Mouse (Mus musculus) erythroblast, embryonic 14.5 days (primary cell): ENCODE results near the gene Plxnc1. TPM values are rescaled to one million over a fixed set of nuclear protein-coding genes. Genes with fewer than 3 reads are reported as not detected.

Source experiments
- H3K27me3 ChIP-seq: 2 replicates; pipeline ENCODE4 v1.6.1; 2012; ENCODE audit warnings: inconsistent platforms; ENCODE audit not compliant: control insufficient read depth
- H3K36me3 ChIP-seq: 2 replicates; pipeline ENCODE4 v1.6.1; 2012; ENCODE audit warnings: mild to moderate bottlenecking, inconsistent platforms; ENCODE audit not compliant: control insufficient read depth
- H3K4me1 ChIP-seq: 2 replicates; pipeline ENCODE4 v1.6.1; 2012; ENCODE audit warnings: inconsistent platforms; ENCODE audit not compliant: control insufficient read depth
- H3K4me3 ChIP-seq: replicated peaks from 2 replicates; pipeline ENCODE3; 2012; ENCODE audit warnings: moderate library complexity, mild to moderate bottlenecking, inconsistent platforms
- H3K9me3 ChIP-seq: 2 replicates; pipeline ENCODE4 v1.6.1; 2012; ENCODE audit warnings: low read length, inconsistent platforms, mixed read lengths; ENCODE audit not compliant: control insufficient read depth
- GATA1 ChIP-seq: IDR thresholded peaks from 2 replicates; pipeline ENCODE4 v1.6.1; 2012; ENCODE audit warnings: low read length, inconsistent platforms, mixed read lengths
- TAL1 ChIP-seq: IDR thresholded peaks from 3 replicates; pipeline ENCODE4 v1.6.1; 2012; ENCODE audit warnings: low read length, inconsistent platforms, mixed read lengths
- polyA plus RNA-seq: library from polyadenylated mRNA; stranded (reverse); fragments of >175 nt; gene quantifications from 2 replicates; pipeline ENCODE4 v1.2.3, GENCODE M21; 2012

The Plxnc1 gene
- polyA plus RNA-seq, 1 experiment = 0.05 TPM

DNA sequence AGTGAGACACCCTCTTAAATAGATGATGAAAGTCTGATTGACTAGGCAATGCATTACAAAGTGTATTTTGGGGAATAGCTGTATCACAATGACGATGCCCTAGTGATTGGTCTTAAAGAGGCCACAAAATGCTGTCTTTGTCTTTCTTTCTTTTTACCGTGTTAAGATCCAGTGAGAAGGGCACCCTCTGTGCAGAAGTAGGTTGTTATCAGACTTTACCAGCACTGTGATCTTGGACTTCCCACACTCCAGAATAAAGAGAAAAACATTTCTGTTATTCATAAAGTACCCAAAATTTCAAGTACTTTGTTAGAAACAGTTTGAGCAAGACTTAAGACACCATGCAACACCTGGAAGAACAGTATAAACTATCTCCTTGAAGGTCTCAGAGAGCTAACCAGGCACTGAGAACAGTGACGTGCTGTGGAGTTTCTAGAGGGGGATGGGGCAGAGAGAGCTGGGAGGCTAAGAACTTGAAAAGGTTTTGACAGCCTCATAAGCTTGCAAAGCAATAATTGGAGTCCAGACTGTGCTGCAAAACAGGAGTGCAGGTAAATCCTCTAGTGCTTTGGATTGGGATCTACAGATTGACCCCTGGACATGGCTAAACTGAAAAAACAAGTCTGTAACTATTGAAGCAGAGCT lies 163.9 kb downstream of the Plxnc1 start:
- Histone ChIP-seq H3K27me3 (no peaks in the 10 kb centered on the region), H3K9me3 (no peaks in the 10 kb centered on the region), H3K4me3 (no peak overlapping the region), H3K4me1 (peaks cover 11% of the 10 kb centered on the region), H3K36me3 (peaks cover 18% of the 10 kb centered on the region)
- no peak for TF ChIP-seq GATA1
- no peak for TF ChIP-seq TAL1

- TF ChIP-seq TAL1 = no peak
- no peak for TF ChIP-seq GATA1
These were observed 165.3 kb downstream of the Plxnc1 start for GRCm38 (mm10) chr10:94779319-94779718.

GRCm38 (mm10) chr10:94777576-94777975 lies 167.1 kb downstream of the Plxnc1 start:
- TF ChIP-seq TAL1 = no peak
- TF ChIP-seq GATA1 = no peak
- peaks cover 15% of the 10 kb centered on the region for H3K4me1 ChIP-seq
- H3K27me3 ChIP-seq = no peaks in the 10 kb centered on the region
- H3K9me3 ChIP-seq = no peaks in the 10 kb centered on the region
- H3K36me3 ChIP-seq = peaks cover 18% of the 10 kb centered on the region
- no peak overlapping the region for H3K4me3 ChIP-seq

More at GRCm38 (mm10) chr10:94779319-94779718, 165.3 kb downstream of the Plxnc1 start:
- peaks cover 17% of the 10 kb centered on the region for H3K36me3 ChIP-seq
- no peaks in the 10 kb centered on the region for H3K27me3 ChIP-seq
- H3K9me3 ChIP-seq = no peaks in the 10 kb centered on the region
- peaks cover 15% of the 10 kb centered on the region for H3K4me1 ChIP-seq
- no peak overlapping the region for H3K4me3 ChIP-seq

DNA sequence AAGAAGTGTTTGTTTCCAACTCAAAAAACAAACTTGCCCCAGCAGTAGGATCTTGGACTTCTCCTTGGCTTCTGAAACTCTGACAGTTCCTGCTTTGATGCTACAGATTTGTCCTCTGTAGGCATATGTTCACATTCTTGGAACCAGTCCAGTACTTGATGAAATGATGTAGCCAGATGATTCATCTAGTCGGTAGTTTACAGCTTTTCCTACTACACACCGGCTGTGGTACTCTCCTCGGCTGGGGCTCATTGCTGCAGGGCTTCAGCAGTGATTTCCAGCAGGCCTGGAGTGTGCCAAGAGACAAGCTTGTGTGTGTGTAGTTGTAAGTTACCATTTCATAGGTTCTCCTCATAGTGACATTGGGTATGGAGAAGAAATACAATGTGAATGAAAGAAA lies 173.1 kb downstream of the Plxnc1 start:
- TF ChIP-seq GATA1 = no peak
- TF ChIP-seq TAL1 = no peak
- no peak overlapping the region for H3K4me3 ChIP-seq
- H3K36me3 ChIP-seq = peaks cover 20% of the 10 kb centered on the region
- H3K9me3 ChIP-seq = no peaks in the 10 kb centered on the region
- no peaks in the 10 kb centered on the region for H3K27me3 ChIP-seq
- peaks cover 4% of the 10 kb centered on the region for H3K4me1 ChIP-seq

DNA sequence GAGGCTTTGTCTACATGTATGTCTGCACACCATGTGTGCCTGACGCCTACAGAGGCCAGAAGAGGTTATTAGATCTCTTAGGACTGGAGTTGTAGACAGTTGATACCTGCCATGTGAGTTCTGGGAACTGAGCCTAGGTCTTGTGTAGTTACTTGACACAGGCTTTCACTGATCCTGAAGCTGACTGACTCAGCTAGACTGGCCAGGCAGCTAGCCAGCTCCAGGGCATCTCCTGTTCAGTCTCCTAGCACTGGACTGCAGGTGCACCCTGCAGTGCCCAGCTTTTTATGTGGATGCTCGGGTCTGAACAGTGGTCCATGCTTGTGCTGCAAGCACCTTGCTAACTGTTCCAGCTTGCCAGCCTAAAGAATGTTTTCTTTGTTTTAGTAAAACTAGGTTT lies 197.6 kb downstream of the Plxnc1 start:
- peaks cover 20% of the 10 kb centered on the region for H3K36me3 ChIP-seq
- no peaks in the 10 kb centered on the region for H3K9me3 ChIP-seq
- H3K4me1 ChIP-seq = no peaks in the 10 kb centered on the region
- no peak overlapping the region for H3K4me3 ChIP-seq
- no peaks in the 10 kb centered on the region for H3K27me3 ChIP-seq
- TF ChIP-seq TAL1 = no peak
- no peak for TF ChIP-seq GATA1

GRCm38 (mm10) chr10:94741459-94741858 lies 203.2 kb downstream of the Plxnc1 start:
- Histone ChIP-seq H3K4me1 (no peaks in the 10 kb centered on the region), H3K27me3 (no peaks in the 10 kb centered on the region), H3K9me3 (no peaks in the 10 kb centered on the region), H3K36me3 (peaks cover 6% of the 10 kb centered on the region), H3K4me3 (no peak overlapping the region)
- TF ChIP-seq TAL1 = no peak
- TF ChIP-seq GATA1 = no peak
